Mouse (Mus musculus) WW6 (cell line): ENCODE results near the gene Gm7534.

Experiments used
- DNase-seq: peaks from one replicate; pipeline ENCODE4 v3.0.0-alpha.2; 2013; ENCODE audit warnings: low read depth, low spot score

The Gm7534 gene

GRCm38 (mm10) chr4:134202904-134203303 lies at the start of gene Gm7534:
Gene Gm7534 (minus strand): TSS chr4:134203004.
- DNase-seq, result no peak

- no peak for DNase-seq
These were observed 49.5 kb upstream of the Gm7534 start for GRCm38 (mm10) chr4:134252131-134252910.

GRCm38 (mm10) chr4:134251241-134252130 lies 48.7 kb upstream of the Gm7534 start:
- DNase-seq, result no peak

GRCm38 (mm10) chr4:134250930-134251240 lies 48.1 kb upstream of the Gm7534 start:
- no peak for DNase-seq

GRCm38 (mm10) chr4:134250116-134250929 lies 47.5 kb upstream of the Gm7534 start:
- DNase-seq, result no peak

GRCm38 (mm10) chr4:134249651-134250050 lies 46.8 kb upstream of the Gm7534 start:
- no peak for DNase-seq

GRCm38 (mm10) chr4:134246719-134247258 lies 44.0 kb upstream of the Gm7534 start, which contains the start of gene Gm30191:
Gene Gm30191 (plus strand): TSS chr4:134246935.
- no peak for DNase-seq

- no peak for DNase-seq
These were observed 43.5 kb upstream of the Gm7534 start for GRCm38 (mm10) chr4:134246256-134246655.

GRCm38 (mm10) chr4:134245148-134245843 lies 42.5 kb upstream of the Gm7534 start, which contains the start of gene Zfp593:
Gene Zfp593 (minus strand): TSS chr4:134245592.
- peak; percentile 77 for DNase-seq

- no peak for DNase-seq
These were observed 40.9 kb upstream of the Gm7534 start, which contains the start of gene E130218I03Rik for GRCm38 (mm10) chr4:134243516-134244250. Gene E130218I03Rik (plus strand): TSS chr4:134243662.

- no peak for DNase-seq
These were observed 35.9 kb upstream of the Gm7534 start for GRCm38 (mm10) chr4:134238686-134239085.

GRCm38 (mm10) chr4:134238279-134238651 lies 35.5 kb upstream of the Gm7534 start, which contains the start of gene Cnksr1:
Gene Cnksr1 (minus strand): TSS chr4:134238399.
- DNase-seq, result no peak

- no peak for DNase-seq
These were observed 34.9 kb upstream of the Gm7534 start for GRCm38 (mm10) chr4:134237582-134238278.

- DNase-seq, result no peak
These were observed 32.1 kb upstream of the Gm7534 start for GRCm38 (mm10) chr4:134234876-134235275.

GRCm38 (mm10) chr4:134230431-134230830 lies 27.6 kb upstream of the Gm7534 start:
- no peak for DNase-seq

GRCm38 (mm10) chr4:134227194-134227593 lies 24.4 kb upstream of the Gm7534 start, which contains the start of gene Catsper4:
Gene Catsper4 (minus strand): TSS chr4:134227383.
- no peak for DNase-seq

GRCm38 (mm10) chr4:134222793-134223600 lies 20.2 kb upstream of the Gm7534 start:
- DNase-seq, result no peak

GRCm38 (mm10) chr4:134206488-134207053 lies 3.8 kb upstream of the Gm7534 start:
- DNase-seq, result no peak
